Mouse (Mus musculus) liver (tissue): Measurements from ENCODE around the gene Nod2.

Experiments used
- DNase-seq: peaks from one replicate; pipeline ENCODE4 v3.0.0-alpha.2; 2020; ENCODE audit warnings: mixed read lengths

Gene Nod2

GRCm38 (mm10) chr8:88646837-88647778, at the start of gene Nod2:
TSS of gene Nod2 (plus strand) at chr8:88647315.
- DNase-seq, result peak; percentile 86

GRCm38 (mm10) chr8:88598578-88598977, 48.5 kb upstream of the Nod2 start:
- DNase-seq, result no peak

- no peak for DNase-seq
These were observed 47.6 kb upstream of the Nod2 start for GRCm38 (mm10) chr8:88599491-88599890.

- no peak for DNase-seq
These were observed 43.6 kb upstream of the Nod2 start for GRCm38 (mm10) chr8:88603446-88603989.

GRCm38 (mm10) chr8:88604065-88605038, 42.8 kb upstream of the Nod2 start:
- DNase-seq, result peak; percentile 79

- DNase-seq, result no peak
These were observed 41.6 kb upstream of the Nod2 start for GRCm38 (mm10) chr8:88605361-88606040.

- no peak for DNase-seq
These were observed 38.1 kb upstream of the Nod2 start for GRCm38 (mm10) chr8:88609036-88609435.

GRCm38 (mm10) chr8:88610271-88610670, 36.8 kb upstream of the Nod2 start:
- DNase-seq, result no peak

GRCm38 (mm10) chr8:88614981-88615380, 32.1 kb upstream of the Nod2 start:
- no peak for DNase-seq

GRCm38 (mm10) chr8:88618612-88619011, 28.5 kb upstream of the Nod2 start:
- DNase-seq, result no peak

GRCm38 (mm10) chr8:88619513-88619912, 27.6 kb upstream of the Nod2 start:
- no peak for DNase-seq

- DNase-seq, result no peak
These were observed 26.2 kb upstream of the Nod2 start for GRCm38 (mm10) chr8:88620931-88621330.

- peak; percentile 63 for DNase-seq
These were observed 25.7 kb upstream of the Nod2 start for GRCm38 (mm10) chr8:88621408-88621807.

GRCm38 (mm10) chr8:88623351-88623750, 23.8 kb upstream of the Nod2 start:
- no peak for DNase-seq

- DNase-seq, result no peak
These were observed 22.8 kb upstream of the Nod2 start for GRCm38 (mm10) chr8:88624276-88624675.

- no peak for DNase-seq
These were observed 20.7 kb upstream of the Nod2 start for GRCm38 (mm10) chr8:88626433-88626832.

GRCm38 (mm10) chr8:88626940-88627264, 20.2 kb upstream of the Nod2 start:
- no peak for DNase-seq

GRCm38 (mm10) chr8:88627265-88627991, 19.7 kb upstream of the Nod2 start:
- DNase-seq, result peak; percentile 53

GRCm38 (mm10) chr8:88628001-88628774, 18.9 kb upstream of the Nod2 start:
- no peak for DNase-seq

- no peak for DNase-seq
These were observed 16.9 kb upstream of the Nod2 start for GRCm38 (mm10) chr8:88630225-88630624.

- no peak for DNase-seq
These were observed 16.0 kb upstream of the Nod2 start for GRCm38 (mm10) chr8:88631081-88631480.
